Mouse (Mus musculus): ENCODE data around the gene Uts2r.
A peak's percentile ranks its signal among the peaks of the same experiment; 100 is the strongest.

Uts2r gene

GRCm38 (mm10) chr11:121163751-121164150 lies 3.7 kb downstream of the Uts2r start:
- no peak for DNase-seq (ENCODE audit: low spot score)

DNA sequence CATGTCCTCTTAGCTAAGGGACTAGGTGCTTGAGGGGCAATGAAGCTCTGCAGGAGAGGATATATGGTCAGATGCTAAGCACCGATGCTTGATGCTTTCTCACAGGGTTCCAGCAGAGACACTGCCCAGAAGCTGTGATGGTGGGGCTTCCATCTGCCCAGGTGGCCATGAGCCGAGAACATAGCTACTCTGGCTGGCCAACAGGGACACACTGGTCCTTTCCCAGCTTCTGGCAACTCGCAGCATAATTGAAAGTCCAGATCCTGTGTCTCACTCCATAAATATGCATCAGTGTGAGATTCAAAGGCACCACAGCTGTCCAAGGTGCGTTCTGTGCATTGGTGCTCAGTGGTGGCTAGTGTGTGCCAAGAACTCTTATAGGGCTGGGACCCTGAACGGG lies 13.1 kb downstream of the Uts2r start:
- DNase-seq (ENCODE audit: low spot score): no peak

GRCm38 (mm10) chr11:121174234-121174633 lies 14.2 kb downstream of the Uts2r start:
- no peak for DNase-seq (ENCODE audit: low spot score)

- DNase-seq (ENCODE audit: low spot score): peak; percentile 64
These were observed 16.5 kb downstream of the Uts2r start for GRCm38 (mm10) chr11:121176285-121177270.

DNA sequence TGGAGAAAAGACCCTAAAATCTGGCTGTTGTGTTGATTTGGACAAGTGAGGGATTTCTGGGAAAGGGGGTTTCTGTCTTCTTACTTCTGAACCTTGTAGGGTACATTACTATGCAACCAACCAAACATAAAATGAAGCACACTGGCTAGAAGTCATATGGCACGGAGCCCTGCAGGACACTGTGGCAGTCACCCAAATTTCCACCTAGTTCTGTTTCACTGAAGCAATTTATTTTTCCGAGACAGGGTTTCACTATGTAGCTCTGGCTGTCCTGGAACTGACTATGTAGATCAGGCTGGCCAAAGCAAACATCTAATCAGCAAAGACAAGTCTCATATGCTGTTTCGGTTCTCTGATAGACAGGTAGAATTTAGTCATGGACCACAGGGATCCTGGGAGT lies 29.6 kb downstream of the Uts2r start:
- DNase-seq (ENCODE audit: low spot score): no peak

DNA sequence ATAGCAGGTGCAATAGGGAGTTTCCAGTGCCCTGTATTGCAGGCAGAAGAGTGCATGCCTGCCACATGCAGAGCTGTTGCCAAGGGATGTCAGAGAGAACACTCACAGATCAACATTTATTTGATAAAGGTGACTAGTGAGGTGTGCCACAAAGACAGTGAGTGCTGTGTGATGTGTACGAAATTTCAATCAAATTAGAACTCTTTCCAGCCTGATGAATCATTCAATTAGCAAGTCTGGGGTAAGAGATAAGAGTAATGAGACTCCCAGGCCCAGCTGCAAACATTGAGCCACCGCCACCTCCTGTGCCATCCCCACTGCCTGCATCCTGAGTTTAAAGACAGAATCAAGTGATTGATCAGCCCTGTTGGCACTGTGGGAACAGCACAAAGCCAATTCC lies 32.7 kb downstream of the Uts2r start:
- DNase-seq (ENCODE audit: low spot score): no peak

DNA sequence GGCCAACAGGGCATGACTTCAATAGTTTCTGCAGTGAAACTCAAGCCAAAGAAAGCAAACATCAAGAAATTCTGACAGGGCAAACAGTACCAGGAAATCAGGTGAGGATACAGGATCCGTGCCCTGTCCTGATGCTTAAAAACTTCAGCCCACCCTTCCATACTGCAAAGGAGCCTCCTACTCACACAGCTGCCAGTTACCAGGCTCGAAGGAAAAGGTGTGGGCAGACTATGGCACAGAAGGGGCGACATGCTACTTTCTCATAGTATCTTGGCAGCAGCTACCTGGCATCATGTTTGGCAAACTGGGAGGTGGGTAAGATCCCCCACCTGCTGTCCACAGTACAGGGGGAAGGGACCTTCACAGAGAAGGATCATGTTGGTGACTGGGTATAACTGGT lies 33.3 kb downstream of the Uts2r start:
- DNase-seq (ENCODE audit: low spot score): no peak

DNA sequence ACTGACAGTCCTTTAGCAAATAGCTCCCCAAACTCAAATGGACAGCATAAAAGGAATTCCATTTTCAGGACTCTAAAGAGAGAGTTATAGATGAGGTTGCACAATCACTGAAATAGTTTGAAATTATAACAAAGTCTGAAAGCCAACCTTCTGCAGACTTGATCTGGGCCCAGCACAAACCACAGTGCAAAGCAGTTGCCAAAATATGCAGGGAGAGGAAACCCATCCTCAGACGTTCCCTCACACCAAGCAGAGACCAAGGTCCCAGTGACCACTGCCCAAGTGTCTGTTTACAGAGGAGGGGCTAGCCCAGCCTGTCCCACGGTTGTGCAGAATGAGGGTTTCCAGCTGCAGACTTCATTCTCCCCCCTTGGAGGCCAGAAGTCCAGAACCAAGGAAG lies 38.6 kb downstream of the Uts2r start:
- DNase-seq (ENCODE audit: low spot score): no peak

DNA sequence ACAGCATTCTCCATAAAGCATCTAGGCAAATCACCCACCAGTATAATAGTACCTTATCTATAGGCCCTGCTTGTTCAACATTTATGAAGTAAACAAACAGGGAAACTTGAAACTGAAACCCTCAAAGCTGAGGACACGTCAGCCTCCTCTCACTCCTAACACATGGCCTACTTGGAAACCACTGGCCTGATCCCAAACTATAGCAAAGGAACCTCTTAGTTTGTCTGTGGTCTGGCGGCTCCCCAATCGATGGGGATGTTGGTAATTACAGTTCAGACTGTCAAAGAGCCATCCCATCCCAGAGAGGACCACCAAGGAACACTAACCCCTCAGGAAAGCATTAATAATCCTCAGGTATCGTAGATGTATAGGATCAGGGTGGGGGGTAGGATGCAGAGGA lies 39.8 kb downstream of the Uts2r start:
- DNase-seq (ENCODE audit: low spot score): no peak

DNA sequence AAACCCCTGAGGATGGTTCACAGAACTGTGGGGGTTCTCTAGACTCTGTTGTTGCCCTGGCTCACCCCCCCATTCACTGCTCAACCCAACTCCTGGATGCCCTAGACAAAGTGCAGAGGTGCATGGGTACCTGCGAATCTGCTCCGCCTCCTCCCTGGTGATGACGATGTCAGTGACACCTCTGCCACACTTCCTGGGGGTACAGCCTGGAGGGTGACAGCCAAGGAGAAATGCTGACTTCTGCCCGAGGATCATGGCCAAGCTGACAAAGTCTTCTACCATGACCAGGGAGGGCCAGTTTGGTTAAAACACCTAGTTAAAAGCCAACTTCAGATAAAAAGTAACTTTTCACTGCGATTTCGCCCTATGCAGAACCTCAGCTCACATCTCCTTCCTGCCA lies 40.7 kb downstream of the Uts2r start:
- no peak for DNase-seq (ENCODE audit: low spot score)

DNA sequence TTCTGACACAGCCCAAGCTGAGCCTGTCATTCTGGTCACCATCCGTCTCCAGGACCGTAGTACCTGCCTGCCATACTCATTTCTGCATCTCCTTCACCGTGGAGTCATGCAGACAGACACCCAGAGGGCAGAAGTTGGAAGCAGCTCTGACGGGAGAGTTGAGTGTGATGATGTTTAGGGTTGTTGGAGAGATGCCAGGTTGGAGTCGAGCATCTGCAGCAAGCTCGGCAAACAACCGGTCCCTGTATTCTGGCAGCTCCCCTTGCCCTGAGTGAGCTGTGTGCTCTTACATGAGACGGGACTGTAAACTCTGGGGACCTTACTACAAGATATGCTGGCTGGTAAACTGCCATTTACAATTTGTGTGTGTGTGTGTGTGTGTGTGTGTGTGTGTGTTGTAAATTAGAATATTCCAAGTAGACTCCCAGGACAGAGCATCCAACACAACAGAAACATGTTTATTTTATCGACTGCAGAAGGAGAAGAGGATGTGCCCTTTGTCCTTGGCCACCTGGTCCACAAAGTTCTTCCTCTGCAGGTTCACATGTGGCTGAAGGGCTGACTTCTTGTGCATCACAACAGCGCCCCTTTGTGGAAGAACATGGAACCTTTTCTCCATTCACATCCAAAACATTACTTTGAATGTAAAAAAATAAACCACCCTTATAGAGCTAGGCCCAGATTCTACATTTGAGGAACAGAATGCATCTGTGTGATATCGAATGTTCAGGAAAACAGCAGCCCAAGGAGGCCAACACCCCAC lies 41.5 kb downstream of the Uts2r start:
- no peak for DNase-seq (ENCODE audit: low spot score)

DNA sequence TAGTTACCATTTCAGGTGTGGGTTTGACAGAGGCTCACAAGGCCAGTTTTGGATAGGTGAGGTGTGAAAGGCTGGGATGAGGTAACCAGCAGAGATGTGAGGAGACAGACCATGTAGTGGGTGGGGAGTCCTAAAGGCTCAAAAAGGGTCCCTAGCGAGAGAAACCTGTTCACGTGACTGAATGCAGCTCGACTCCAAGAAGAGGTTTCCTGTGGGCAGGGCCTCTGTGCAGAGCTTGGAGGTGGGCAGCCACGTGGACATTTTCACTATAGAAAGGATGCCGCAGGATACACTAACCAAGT lies 43.7 kb downstream of the Uts2r start:
- no peak for DNase-seq (ENCODE audit: low spot score)

- DNase-seq (ENCODE audit: low spot score): peak; percentile 96
These were observed 44.3 kb downstream of the Uts2r start, which contains the start of the genes Hexdc and Ogfod3 for GRCm38 (mm10) chr11:121204161-121205006. TSS of gene Hexdc (plus strand) at chr11:121204433. TSS of gene Ogfod3 (minus strand) at chr11:121204711.

All from lung, postnatal 25 days (tissue).